Mouse (Mus musculus) layer of hippocampus, adult 2 months (tissue): ENCODE results near the gene Mcur1. TPM values are rescaled to one million over a fixed set of nuclear protein-coding genes. Genes with fewer than 3 reads are reported as not detected.
A peak's percentile ranks its signal among the peaks of the same experiment; 100 is the strongest.

Source experiments
- DNase-seq, 2 experiments: peaks; one replicate each; pipeline ENCODE4 v3.0.0; 2022; ENCODE audit warnings: low spot score in 2 of 2
- H3K27ac ChIP-seq: fragments of 200-600 bp; 2 replicates; pipeline ENCODE4 v1.8.1; 2022
- H3K4me3 ChIP-seq: fragments of 200-600 bp; 2 replicates; pipeline ENCODE4 v1.8.1; 2022; ENCODE audit warnings: mild to moderate bottlenecking
- CTCF ChIP-seq: fragments of 200-600 bp; conservative IDR thresholded peaks from 2 replicates; pipeline ENCODE4 v1.8.1; 2022; ENCODE audit warnings: antibody characterized with exemption, mild to moderate bottlenecking, moderate library complexity
- long read RNA-seq, 2 experiments: library from polyadenylated mRNA; stranded (forward); transcript quantifications; one replicate each; pipeline ENCODE4 v2.0.0; 2021; ENCODE audit warnings: borderline mapping rate in 2 of 2
- total RNA-seq, 2 experiments: library from RNA; stranded (reverse); gene quantifications; 2 replicates each; pipeline ENCODE4 v1.2.3; 2021

Gene Mcur1
- total RNA-seq = 10 to 100 TPM; 20.6 to 25.6 TPM
- long read RNA-seq, experiment 1, full-length matches to known transcripts = 14 of 20 reads
- long read RNA-seq, experiment 1, partial matches to known transcripts = 1 of 20 reads
- long read RNA-seq, experiment 1, other reads (novel, unspliced or antisense) = 5 of 20 reads
- long read RNA-seq, experiment 2, full-length matches to known transcripts = 22 of 32 reads
- long read RNA-seq, experiment 2, partial matches to known transcripts = 0 of 32 reads
- long read RNA-seq, experiment 2, other reads (novel, unspliced or antisense) = 10 of 32 reads

DNA sequence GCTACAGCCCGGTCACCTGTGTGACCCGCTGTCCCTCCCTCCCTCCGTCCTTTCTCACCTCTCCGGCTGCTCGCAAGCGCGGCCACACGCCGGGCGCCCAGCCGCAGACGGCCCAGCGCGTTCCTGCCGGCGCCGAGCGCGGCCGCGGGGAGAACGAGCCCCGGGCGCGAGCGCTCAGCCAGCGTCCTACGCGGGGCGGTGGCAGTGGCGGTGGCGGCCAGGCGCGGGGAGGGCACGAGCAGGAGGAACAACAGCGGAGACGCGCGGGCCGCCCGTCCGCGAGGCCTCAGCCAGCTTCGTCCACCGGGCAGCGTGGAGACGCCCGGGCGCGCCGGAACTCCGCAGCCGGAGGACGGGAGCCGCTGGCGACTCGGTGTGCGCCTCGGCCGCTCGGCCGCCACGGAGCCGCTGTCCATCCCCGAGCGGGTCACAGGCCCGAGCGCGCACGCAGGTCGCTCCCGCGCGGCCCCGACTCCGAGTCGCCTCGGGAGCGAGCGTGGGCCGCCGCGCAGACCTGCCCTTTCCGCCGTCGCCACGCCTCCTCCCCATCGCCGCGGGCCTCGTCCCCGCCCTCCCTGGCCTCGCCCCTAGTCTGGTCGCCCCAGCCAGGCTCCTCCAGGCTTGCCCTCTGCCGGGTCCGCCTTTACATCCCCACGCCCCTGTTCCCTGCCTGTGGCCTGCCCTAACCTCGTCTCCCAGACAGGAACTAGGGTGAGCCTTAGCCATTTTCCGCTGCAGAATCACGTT, at the start of gene Mcur1:
Mcur1 (minus strand) TSS at position 481 of the 747 bp plus-strand sequence.
- DNase-seq = peak; percentile 85 to 87
- Histone ChIP-seq H3K4me3 (peak within 1 kb of the TSS; percentile 87), H3K27ac (peak within 1 kb of the TSS; percentile 99)
- no peak for TF ChIP-seq CTCF

- no peak for TF ChIP-seq CTCF
- Histone ChIP-seq H3K4me3 (no peak overlapping the region), H3K27ac (peak overlapping the region; percentile 80)
- no peak for DNase-seq
Measured at GRCm38 (mm10) chr13:43608854-43609253, 48.9 kb upstream of the Mcur1 start.

GRCm38 (mm10) chr13:43603042-43603441, 43.1 kb upstream of the Mcur1 start:
- peak overlapping the region; percentile 38 for H3K4me3 ChIP-seq
- no peak for TF ChIP-seq CTCF
- H3K27ac ChIP-seq = peak overlapping the region; percentile 39
- no peak for DNase-seq

DNA sequence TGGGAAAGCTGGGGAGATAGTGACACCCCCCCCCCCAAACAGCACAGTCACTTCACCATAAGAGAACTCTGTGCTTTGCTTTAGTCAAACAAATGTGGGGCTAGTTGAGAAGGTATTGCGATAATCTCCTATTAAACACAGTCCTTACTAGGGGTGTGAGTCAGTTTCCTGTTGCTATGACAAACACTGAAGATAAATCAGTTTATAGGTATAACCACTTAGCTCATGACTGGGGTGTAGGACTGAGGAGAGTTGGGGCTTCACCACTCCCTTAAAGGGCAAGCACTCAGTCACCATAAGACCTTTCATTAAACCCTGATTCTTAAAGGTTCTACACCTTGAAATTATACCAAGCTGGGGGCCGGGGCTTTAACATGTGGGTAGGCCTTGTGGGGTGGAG, 42.4 kb upstream of the Mcur1 start:
- no peak for TF ChIP-seq CTCF
- no peak for DNase-seq
- no peak overlapping the region for H3K27ac ChIP-seq
- H3K4me3 ChIP-seq = no peak overlapping the region

DNA sequence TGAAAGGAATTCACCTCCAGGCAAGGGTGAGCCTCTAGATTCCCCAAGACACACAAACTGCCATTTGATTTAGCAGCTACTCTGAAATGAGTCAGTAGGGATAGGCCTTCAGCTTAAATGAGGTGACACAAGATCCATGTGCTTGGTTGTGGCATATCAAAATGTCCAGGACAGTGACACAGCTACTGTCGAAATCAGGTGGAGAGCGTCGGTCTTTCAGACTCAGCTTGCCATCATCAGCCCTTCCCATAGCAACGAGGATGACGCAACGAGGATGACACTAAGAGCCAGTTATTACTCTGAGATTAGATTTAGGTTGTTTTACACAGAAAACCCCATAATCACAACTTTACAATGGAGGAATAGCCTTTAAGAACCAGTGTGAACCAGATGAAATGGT, 41.0 kb upstream of the Mcur1 start:
- no peak for DNase-seq
- Histone ChIP-seq H3K27ac (no peak overlapping the region), H3K4me3 (no peak overlapping the region)
- no peak for TF ChIP-seq CTCF

- peak in 1 of 2 experiments; percentile 50 for DNase-seq
- peak overlapping the region; percentile 82 for H3K27ac ChIP-seq
- TF ChIP-seq CTCF = peak; percentile 93
- H3K4me3 ChIP-seq = no peak overlapping the region
Measured at GRCm38 (mm10) chr13:43595896-43596295, 35.9 kb upstream of the Mcur1 start.

DNA sequence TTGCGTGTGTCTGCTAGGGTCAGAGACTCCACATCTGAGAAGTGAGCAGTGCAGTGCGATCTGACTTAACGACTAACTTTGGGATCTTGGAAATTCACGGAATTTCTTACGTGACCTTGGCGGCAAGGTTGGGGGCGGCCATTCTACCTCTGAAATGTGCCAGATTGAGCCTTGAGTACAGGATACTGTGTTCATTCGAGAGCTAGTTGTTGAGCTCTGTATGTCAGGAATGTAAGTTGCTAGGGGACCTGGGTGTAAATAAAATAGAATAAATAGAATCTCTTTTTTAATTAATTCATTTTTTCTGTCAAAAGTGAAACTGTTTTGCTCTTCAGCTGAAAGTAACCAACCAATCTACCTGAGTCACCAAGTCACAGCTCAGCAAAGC, 32.7 kb upstream of the Mcur1 start:
- peak overlapping the region; percentile 64 for H3K27ac ChIP-seq
- no peak overlapping the region; the same call in 1 of the 2 replicates for H3K4me3 ChIP-seq
- DNase-seq = no peak
- no peak for TF ChIP-seq CTCF

GRCm38 (mm10) chr13:43591828-43592680, 32.1 kb upstream of the Mcur1 start:
- H3K27ac ChIP-seq = peak overlapping the region; percentile 64

GRCm38 (mm10) chr13:43587844-43588840, 28.2 kb upstream of the Mcur1 start:
- Histone ChIP-seq H3K4me3 (no peak overlapping the region), H3K27ac (no peak overlapping the region)
- no peak for TF ChIP-seq CTCF
- DNase-seq = no peak

More at GRCm38 (mm10) chr13:43591828-43592680, 32.1 kb upstream of the Mcur1 start:
- no peak for DNase-seq
- TF ChIP-seq CTCF = no peak
- no peak overlapping the region; the same call in 1 of the 2 replicates for H3K4me3 ChIP-seq

- no peak for DNase-seq
- TF ChIP-seq CTCF = no peak
- Histone ChIP-seq H3K27ac (no peak overlapping the region), H3K4me3 (no peak overlapping the region)
Measured at GRCm38 (mm10) chr13:43586966-43587365, 27.0 kb upstream of the Mcur1 start.

DNA sequence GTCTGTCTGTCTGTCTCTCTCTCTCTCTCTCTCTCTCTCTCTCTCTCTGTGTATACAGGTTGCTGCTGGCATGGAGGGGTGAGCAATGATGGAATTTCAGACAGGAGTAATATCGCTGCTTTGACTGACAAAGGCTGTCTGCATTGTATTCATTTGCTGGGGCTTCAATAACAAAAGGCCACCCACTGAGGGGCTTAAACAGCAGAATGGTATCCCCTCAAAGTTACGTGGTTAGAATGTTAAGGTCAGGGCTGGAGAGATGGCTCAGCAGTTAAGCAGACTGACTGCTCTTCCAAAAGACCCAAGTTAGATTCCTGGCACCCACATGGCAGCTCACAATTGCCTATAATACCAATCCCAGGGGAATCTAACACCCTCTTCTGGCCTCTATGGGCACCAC, 25.3 kb upstream of the Mcur1 start:
- no peak for TF ChIP-seq CTCF
- Histone ChIP-seq H3K4me3 (no peak overlapping the region), H3K27ac (no peak overlapping the region)
- no peak for DNase-seq

DNA sequence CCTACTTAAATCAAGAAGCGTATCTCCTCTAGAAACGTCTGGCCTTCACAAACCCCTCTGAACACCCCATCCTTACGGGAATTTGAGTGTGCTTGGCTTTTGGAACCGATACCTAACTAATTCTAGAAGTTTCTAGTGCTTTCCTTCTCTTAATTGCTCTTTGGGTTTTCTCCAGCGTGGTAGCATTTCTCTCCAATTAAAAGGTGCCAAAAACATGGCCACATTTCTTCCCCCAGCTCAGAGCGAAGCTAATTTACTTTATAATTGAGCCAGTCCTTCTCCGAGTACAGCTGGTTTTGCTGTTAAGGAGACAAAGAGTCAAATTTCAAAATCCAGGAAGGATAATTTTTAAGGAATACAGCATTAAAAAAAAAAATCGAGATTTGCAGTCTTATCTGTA, 23.5 kb upstream of the Mcur1 start:
- Histone ChIP-seq H3K4me3 (no peak overlapping the region), H3K27ac (peak overlapping the region; percentile 77)
- TF ChIP-seq CTCF = no peak
- DNase-seq = peak in 1 of 2 experiments; percentile 53
